Mouse (Mus musculus): ENCODE data around the gene Nek6. TPM values are rescaled to one million over a fixed set of nuclear protein-coding genes. Genes with fewer than 3 reads are reported as not detected.
A peak's percentile ranks its signal among the peaks of the same experiment; 100 is the strongest.

The Nek6 gene
- polyA plus RNA-seq, 1 experiment, result 15.0 TPM

- no peak for DNase-seq
- H3K4me3 ChIP-seq (ENCODE audit: insufficient read depth, low read depth, low read length), result no peak overlapping the region
- no peaks in the 10 kb centered on the region for H3K36me3 ChIP-seq (ENCODE audit: control insufficient read depth, insufficient read depth, low read length)
- TF ChIP-seq CTCF (conservative IDR thresholded peaks at IDR 0.05; ENCODE audit: insufficient read depth, insufficient read length, low read depth, low read length) (no peak), POLR2A (IDR thresholded peaks at IDR 0.05; ENCODE audit: low read depth, low read length) (no peak)
- peaks cover 7% of the 10 kb centered on the region for H3K4me1 ChIP-seq (ENCODE audit: control insufficient read depth, insufficient read depth, low read length)
- WGBS, result 90% methylated on average over 7 of the region's 7 CpGs
- H3K27me3 ChIP-seq (replicated peaks; ENCODE audit: control insufficient read depth, insufficient read depth, low read length), result no peaks in the 10 kb centered on the region
- no peak overlapping the region for H3K27ac ChIP-seq (ENCODE audit: insufficient read depth, low read depth, low read length)
Observed at GRCm38 (mm10) chr2:38509004-38509719, 2.3 kb upstream of the Nek6 start.

- WGBS, result 92% methylated on average over 1 of the region's 1 CpGs
- Histone ChIP-seq H3K4me1 (ENCODE audit: control insufficient read depth, insufficient read depth, low read length) (peaks cover 7% of the 10 kb centered on the region), H3K27me3 (replicated peaks; ENCODE audit: control insufficient read depth, insufficient read depth, low read length) (no peaks in the 10 kb centered on the region), H3K4me3 (ENCODE audit: insufficient read depth, low read depth, low read length) (no peak overlapping the region), H3K36me3 (ENCODE audit: control insufficient read depth, insufficient read depth, low read length) (no peaks in the 10 kb centered on the region), H3K27ac (ENCODE audit: insufficient read depth, low read depth, low read length) (no peak overlapping the region)
- DNase-seq, result no peak
- TF ChIP-seq POLR2A (IDR thresholded peaks at IDR 0.05; ENCODE audit: low read depth, low read length) (no peak), CTCF (conservative IDR thresholded peaks at IDR 0.05; ENCODE audit: insufficient read depth, insufficient read length, low read depth, low read length) (no peak)
Observed at GRCm38 (mm10) chr2:38510120-38510519, 1.3 kb upstream of the Nek6 start.

- peak; percentile 62 for DNase-seq
- Histone ChIP-seq H3K4me3 (ENCODE audit: insufficient read depth, low read depth, low read length) (peak overlapping the region; percentile 69), H3K27ac (ENCODE audit: insufficient read depth, low read depth, low read length) (no peak overlapping the region), H3K4me1 (ENCODE audit: control insufficient read depth, insufficient read depth, low read length) (peaks cover 7% of the 10 kb centered on the region), H3K36me3 (ENCODE audit: control insufficient read depth, insufficient read depth, low read length) (no peaks in the 10 kb centered on the region), H3K27me3 (replicated peaks; ENCODE audit: control insufficient read depth, insufficient read depth, low read length) (no peaks in the 10 kb centered on the region)
- 23% methylated on average over 16 of the region's 16 CpGs for WGBS
- TF ChIP-seq CTCF (conservative IDR thresholded peaks at IDR 0.05; ENCODE audit: insufficient read depth, insufficient read length, low read depth, low read length) (no peak), POLR2A (IDR thresholded peaks at IDR 0.05; ENCODE audit: low read depth, low read length) (no peak)
Observed at GRCm38 (mm10) chr2:38512308-38513182, 1.1 kb downstream of the Nek6 start.

- WGBS, result 65% methylated on average over 2 of the region's 2 CpGs
Observed at GRCm38 (mm10) chr2:38513183-38513529, 1.7 kb downstream of the Nek6 start.

GRCm38 (mm10) chr2:38514411-38514810, 3.0 kb downstream of the Nek6 start:
- no peaks in the 10 kb centered on the region for H3K27me3 ChIP-seq (replicated peaks; ENCODE audit: control insufficient read depth, insufficient read depth, low read length)
- H3K36me3 ChIP-seq (ENCODE audit: control insufficient read depth, insufficient read depth, low read length), result no peaks in the 10 kb centered on the region
- TF ChIP-seq CTCF (conservative IDR thresholded peaks at IDR 0.05; ENCODE audit: insufficient read depth, insufficient read length, low read depth, low read length) (no peak), POLR2A (IDR thresholded peaks at IDR 0.05; ENCODE audit: low read depth, low read length) (no peak)
- H3K27ac ChIP-seq (ENCODE audit: insufficient read depth, low read depth, low read length), result no peak overlapping the region
- DNase-seq, result no peak
- H3K4me3 ChIP-seq (ENCODE audit: insufficient read depth, low read depth, low read length), result no peak overlapping the region
- 81% methylated on average over 7 of the region's 7 CpGs for WGBS
- H3K4me1 ChIP-seq (ENCODE audit: control insufficient read depth, insufficient read depth, low read length), result peaks cover 7% of the 10 kb centered on the region

More at GRCm38 (mm10) chr2:38513183-38513529, 1.7 kb downstream of the Nek6 start:
- Histone ChIP-seq H3K4me1 (ENCODE audit: control insufficient read depth, insufficient read depth, low read length) (peaks cover 7% of the 10 kb centered on the region), H3K27ac (ENCODE audit: insufficient read depth, low read depth, low read length) (no peak overlapping the region), H3K4me3 (ENCODE audit: insufficient read depth, low read depth, low read length) (no peak overlapping the region), H3K27me3 (replicated peaks; ENCODE audit: control insufficient read depth, insufficient read depth, low read length) (no peaks in the 10 kb centered on the region), H3K36me3 (ENCODE audit: control insufficient read depth, insufficient read depth, low read length) (no peaks in the 10 kb centered on the region)
- DNase-seq, result no peak
- TF ChIP-seq POLR2A (IDR thresholded peaks at IDR 0.05; ENCODE audit: low read depth, low read length) (no peak), CTCF (conservative IDR thresholded peaks at IDR 0.05; ENCODE audit: insufficient read depth, insufficient read length, low read depth, low read length) (no peak)

GRCm38 (mm10) chr2:38515446-38515845, 4.0 kb downstream of the Nek6 start:
- Histone ChIP-seq H3K4me3 (ENCODE audit: insufficient read depth, low read depth, low read length) (no peak overlapping the region), H3K4me1 (ENCODE audit: control insufficient read depth, insufficient read depth, low read length) (peaks cover 7% of the 10 kb centered on the region), H3K27ac (ENCODE audit: insufficient read depth, low read depth, low read length) (no peak overlapping the region), H3K27me3 (replicated peaks; ENCODE audit: control insufficient read depth, insufficient read depth, low read length) (no peaks in the 10 kb centered on the region), H3K36me3 (ENCODE audit: control insufficient read depth, insufficient read depth, low read length) (no peaks in the 10 kb centered on the region)
- TF ChIP-seq POLR2A (IDR thresholded peaks at IDR 0.05; ENCODE audit: low read depth, low read length), result no peak
- TF ChIP-seq CTCF (conservative IDR thresholded peaks at IDR 0.05; ENCODE audit: insufficient read depth, insufficient read length, low read depth, low read length), result no peak
- whole genome bisulfite sequencing, result 66% methylated on average over 6 of the region's 6 CpGs
- DNase-seq, result no peak

GRCm38 (mm10) chr2:38516471-38516870, 5.0 kb downstream of the Nek6 start:
- 54% methylated on average over 3 of the region's 3 CpGs for WGBS
- Histone ChIP-seq H3K4me3 (ENCODE audit: insufficient read depth, low read depth, low read length) (no peak overlapping the region), H3K36me3 (ENCODE audit: control insufficient read depth, insufficient read depth, low read length) (no peaks in the 10 kb centered on the region), H3K27me3 (replicated peaks; ENCODE audit: control insufficient read depth, insufficient read depth, low read length) (no peaks in the 10 kb centered on the region), H3K27ac (ENCODE audit: insufficient read depth, low read depth, low read length) (no peak overlapping the region), H3K4me1 (ENCODE audit: control insufficient read depth, insufficient read depth, low read length) (peaks cover 5% of the 10 kb centered on the region)
- peak; percentile 48 for DNase-seq
- TF ChIP-seq CTCF (conservative IDR thresholded peaks at IDR 0.05; ENCODE audit: insufficient read depth, insufficient read length, low read depth, low read length), result no peak
- no peak for TF ChIP-seq POLR2A (IDR thresholded peaks at IDR 0.05; ENCODE audit: low read depth, low read length)
